Comparison of ENCODE assay signal across 11 mouse cellular contexts in the genomic region with DNA sequence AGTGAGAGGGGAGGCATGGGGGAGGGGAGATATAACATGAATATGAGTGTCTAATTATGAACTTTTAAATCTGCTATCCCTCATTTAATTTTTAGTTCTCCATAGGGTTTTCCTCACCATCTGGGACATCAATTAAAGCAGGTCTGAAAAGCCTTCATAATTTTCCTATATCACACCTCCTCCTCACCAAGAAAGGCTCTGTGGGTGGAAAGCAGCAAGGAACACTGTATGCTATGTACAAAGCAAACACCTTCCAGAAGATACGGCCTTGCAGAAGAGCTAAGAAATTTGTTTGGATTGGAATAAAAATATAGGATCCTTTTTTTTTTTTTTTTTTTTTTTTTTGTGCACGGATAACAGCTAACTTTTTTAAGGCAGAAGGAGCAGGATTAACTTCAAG.
"Had no signal": no experiment of that assay in that cellular context is flagged by ENCODE, and none has a peak within 500 bp of the region (broad histone marks: within the 10 kb centered on the region; RNA-seq: fewer than 3 reads in every experiment).

No protein-coding gene starts in this region.

- H3K4me3 ChIP-seq: kidney, embryonic 15.5 days; limb, embryonic 13.5 days; midbrain, embryonic 13.5 days had no signal

- H3K27ac ChIP-seq: kidney, embryonic 15.5 days; limb, embryonic 13.5 days; liver, embryonic 14.5 days had no signal

- H3K27me3 ChIP-seq: kidney, embryonic 15.5 days; limb, embryonic 13.5 days; midbrain, embryonic 13.5 days had no signal

- DNase-seq: kidney, adult 2 months; kidney, postnatal 14 days; layer of hippocampus, postnatal 36 days; lung, adult 18-20 months; lung, postnatal 36 days; thymus, adult 2 months; thymus, postnatal 25 days had no signal
